Mouse (Mus musculus) kidney, adult 2 months (tissue): Measurements from ENCODE around the gene Gm20716.

ENCODE experiments used
- CTCF ChIP-seq: fragments of 200-500 bp; conservative IDR thresholded peaks from 2 replicates; pipeline ENCODE4 v1.5.1; 2011; ENCODE audit warnings: low read depth, mild to moderate bottlenecking, control low read depth, low read length, moderate library complexity, mixed read lengths; ENCODE audit not compliant: insufficient read depth, insufficient read length
- POLR2A ChIP-seq: fragments of 200-500 bp; IDR thresholded peaks from one replicate; pipeline ENCODE4 v1.6.1; 2011; ENCODE audit warnings: low read depth, low read length, control low read depth

DNA sequence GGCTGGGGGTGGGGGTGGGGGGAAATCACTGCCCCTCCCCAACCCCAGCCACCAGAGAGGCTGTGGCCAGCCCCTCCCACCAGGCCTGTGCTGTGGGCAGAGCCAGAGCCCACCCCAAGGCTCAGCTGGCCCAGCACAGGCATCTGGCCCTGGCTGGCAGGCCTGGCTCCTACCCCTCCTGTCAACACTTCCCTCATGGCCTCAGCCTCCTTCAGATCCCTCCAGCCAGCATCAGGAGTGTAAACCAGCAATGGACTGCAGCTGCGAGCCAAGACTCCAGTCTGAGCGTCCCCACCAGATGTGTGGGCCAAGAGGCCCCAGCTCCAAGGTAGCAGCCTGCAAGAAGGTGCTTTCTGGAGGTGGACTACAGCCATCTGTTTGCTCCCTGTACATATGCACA lies 84.7 kb downstream of the Gm20716 start:
- TF ChIP-seq POLR2A (no peak), CTCF (no peak)
